Mouse (Mus musculus): Measurements from ENCODE around the gene Ccnyl1.
A peak's percentile ranks its signal among the peaks of the same experiment; 100 is the strongest.
"Not testable (repeated sequence)": the region's sequence is repeated elsewhere in the genome, so short reads cannot be mapped to it uniquely, and the experiment has no call there.

The Ccnyl1 gene

GRCm38 (mm10) chr1:64690213-64691013, at the start of gene Ccnyl1:
Gene Ccnyl1 (plus strand): TSS chr1:64690455.
- DNase-seq (ENCODE audit: low read depth, low spot score) = peak; percentile 99

DNA sequence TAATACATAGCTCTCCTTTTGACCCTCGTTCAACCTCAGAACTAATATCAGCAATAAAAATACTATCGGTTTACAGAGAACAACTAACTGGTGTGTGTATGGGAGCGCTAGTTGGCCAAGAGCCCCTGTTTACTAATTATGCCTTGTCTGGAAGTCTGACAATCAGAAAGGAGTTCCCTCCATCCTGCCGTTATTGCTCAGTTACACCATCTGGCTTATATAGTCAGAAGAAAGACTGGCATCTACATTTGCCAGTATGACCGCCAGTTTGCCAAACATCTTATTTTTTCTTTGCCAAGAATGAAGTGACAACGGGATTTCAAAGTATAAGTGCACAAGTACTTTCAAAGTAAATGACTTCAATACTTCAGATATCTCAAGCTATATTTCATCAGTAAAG, 49.2 kb upstream of the Ccnyl1 start:
- DNase-seq (ENCODE audit: low read depth, low spot score) = no peak

GRCm38 (mm10) chr1:64642541-64642940, 47.7 kb upstream of the Ccnyl1 start:
- DNase-seq (ENCODE audit: low read depth, low spot score) = not testable (repeated sequence)

DNA sequence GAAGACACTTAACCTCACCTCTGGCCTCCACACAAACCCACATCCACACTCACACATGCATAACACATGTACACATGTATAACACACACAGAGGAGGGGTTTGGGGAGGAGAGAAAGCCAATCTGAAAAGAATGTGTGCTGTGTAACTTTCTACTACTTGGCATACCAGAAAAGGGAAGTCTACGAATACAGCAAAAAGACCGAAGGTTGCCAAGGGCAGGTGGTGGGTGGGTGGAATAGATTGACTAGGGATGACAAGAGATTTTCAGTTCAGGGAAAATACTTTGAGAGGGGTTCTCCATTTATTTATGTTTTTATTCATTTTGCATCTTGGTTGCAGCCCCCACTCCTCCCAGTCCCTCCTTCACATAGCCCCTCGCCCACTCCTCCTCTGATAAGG, 45.7 kb upstream of the Ccnyl1 start:
- DNase-seq (ENCODE audit: low read depth, low spot score) = no peak

GRCm38 (mm10) chr1:64649362-64650124, 40.7 kb upstream of the Ccnyl1 start:
- DNase-seq (ENCODE audit: low read depth, low spot score) = no peak

GRCm38 (mm10) chr1:64653701-64654100, 36.6 kb upstream of the Ccnyl1 start:
- DNase-seq (ENCODE audit: low read depth, low spot score) = no peak

- DNase-seq (ENCODE audit: low read depth, low spot score) = no peak
These were observed 34.8 kb upstream of the Ccnyl1 start for GRCm38 (mm10) chr1:64655415-64655814.

- no peak for DNase-seq (ENCODE audit: low read depth, low spot score)
These were observed 33.7 kb upstream of the Ccnyl1 start for GRCm38 (mm10) chr1:64656423-64657129.

GRCm38 (mm10) chr1:64658876-64659275, 31.4 kb upstream of the Ccnyl1 start:
- no peak for DNase-seq (ENCODE audit: low read depth, low spot score)

- DNase-seq (ENCODE audit: low read depth, low spot score) = no peak
These were observed 23.1 kb upstream of the Ccnyl1 start for GRCm38 (mm10) chr1:64667111-64667633.

DNA sequence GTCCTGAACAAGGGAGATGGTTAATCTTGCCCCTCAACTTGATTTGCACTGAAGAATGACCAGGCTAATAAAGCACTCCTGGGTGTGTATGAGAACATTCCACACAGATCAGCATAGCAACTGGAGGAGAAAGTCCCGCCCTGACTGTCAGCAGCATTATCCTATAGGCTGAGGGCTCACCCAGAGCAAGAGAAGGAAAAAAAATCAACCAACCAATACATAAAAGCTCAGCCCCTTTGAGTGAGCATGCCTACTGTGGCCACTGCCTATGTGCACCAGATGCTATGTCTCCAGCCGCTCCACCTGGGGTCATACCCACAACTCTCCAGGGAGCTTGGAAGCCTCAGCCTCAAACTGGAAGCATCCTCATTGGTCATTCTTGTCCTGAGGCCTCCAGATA, 20.8 kb upstream of the Ccnyl1 start:
- no peak for DNase-seq (ENCODE audit: low read depth, low spot score)

GRCm38 (mm10) chr1:64673931-64674330, 16.3 kb upstream of the Ccnyl1 start:
- no peak for DNase-seq (ENCODE audit: low read depth, low spot score)

DNA sequence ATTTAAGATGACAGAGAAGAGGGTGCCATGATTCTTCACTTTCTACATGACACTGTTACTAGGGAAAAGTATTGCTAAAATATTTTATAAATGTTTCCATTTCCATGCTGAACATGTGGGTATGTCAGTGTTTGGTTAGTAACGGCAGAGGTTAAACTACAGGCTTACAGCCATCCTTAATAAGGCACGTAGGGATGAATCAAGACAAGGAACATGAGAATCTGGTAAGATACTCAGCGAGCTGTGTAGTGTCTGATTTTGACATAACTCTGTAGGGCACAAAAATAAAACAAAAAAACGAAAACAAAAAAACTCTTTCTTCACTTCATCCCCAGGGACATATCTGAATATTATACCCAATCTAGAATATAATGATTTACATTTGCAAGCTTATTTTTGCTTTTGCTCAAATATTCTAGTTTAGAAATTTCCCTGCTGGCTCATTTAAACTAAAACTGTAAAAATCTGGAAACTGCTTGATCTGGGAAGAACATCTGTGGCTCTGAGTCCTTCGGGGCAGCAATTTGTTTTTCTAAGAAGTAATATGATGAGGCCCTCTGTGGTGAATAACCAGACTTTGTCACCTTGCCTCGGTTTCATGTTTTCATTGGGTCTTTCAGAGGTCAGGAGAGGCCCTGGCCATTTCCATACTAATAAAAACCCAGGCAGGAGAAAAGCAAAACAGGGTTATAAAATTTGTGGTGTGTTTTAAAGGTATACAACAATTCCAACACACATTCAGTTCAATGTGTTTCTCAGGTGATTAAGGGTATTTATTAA, 14.0 kb upstream of the Ccnyl1 start:
- peak; percentile 52 for DNase-seq (ENCODE audit: low read depth, low spot score)

GRCm38 (mm10) chr1:64681499-64681898, 8.8 kb upstream of the Ccnyl1 start:
- no peak for DNase-seq (ENCODE audit: low read depth, low spot score)

DNA sequence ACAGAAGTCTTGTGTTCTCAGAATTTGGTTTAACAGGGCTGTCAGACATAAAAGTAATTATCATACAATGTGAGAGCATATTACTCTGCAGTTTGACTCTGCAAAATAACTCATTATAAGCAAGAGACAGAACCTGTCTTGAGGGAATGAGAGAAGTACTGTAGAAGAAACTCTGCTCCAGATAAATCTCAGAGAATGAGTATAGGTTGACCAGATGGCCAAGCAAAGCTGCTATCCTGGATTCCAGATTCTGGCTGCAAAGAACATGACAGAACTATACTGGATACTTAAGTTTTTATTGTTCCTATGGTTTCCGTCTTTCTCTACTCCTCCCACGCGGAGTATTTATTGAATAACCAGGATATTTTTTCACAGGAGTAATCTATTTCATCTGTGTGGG, 7.2 kb upstream of the Ccnyl1 start:
- DNase-seq (ENCODE audit: low read depth, low spot score) = no peak

- DNase-seq (ENCODE audit: low read depth, low spot score) = no peak
These were observed 5.8 kb upstream of the Ccnyl1 start for GRCm38 (mm10) chr1:64684440-64684839.

DNA sequence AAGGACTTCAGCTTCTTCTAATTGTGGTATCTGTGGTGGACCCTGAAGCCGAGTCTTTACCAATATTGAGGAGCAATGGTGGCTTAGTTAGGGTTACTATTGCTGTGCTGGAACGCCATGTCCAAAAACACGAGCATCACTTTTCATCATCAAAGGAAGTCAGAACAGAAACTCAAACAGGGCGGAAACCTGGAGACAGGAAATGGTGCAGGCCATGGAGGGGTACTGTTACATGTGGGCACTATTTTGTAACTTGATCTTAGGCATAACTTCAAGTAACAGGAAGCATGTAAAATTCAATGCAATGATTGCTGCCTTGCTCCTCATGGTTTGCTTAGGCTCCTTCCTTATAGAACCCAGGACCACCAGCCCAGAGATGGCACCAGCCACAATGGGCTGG, 2.2 kb upstream of the Ccnyl1 start:
- DNase-seq (ENCODE audit: low read depth, low spot score) = no peak

DNA sequence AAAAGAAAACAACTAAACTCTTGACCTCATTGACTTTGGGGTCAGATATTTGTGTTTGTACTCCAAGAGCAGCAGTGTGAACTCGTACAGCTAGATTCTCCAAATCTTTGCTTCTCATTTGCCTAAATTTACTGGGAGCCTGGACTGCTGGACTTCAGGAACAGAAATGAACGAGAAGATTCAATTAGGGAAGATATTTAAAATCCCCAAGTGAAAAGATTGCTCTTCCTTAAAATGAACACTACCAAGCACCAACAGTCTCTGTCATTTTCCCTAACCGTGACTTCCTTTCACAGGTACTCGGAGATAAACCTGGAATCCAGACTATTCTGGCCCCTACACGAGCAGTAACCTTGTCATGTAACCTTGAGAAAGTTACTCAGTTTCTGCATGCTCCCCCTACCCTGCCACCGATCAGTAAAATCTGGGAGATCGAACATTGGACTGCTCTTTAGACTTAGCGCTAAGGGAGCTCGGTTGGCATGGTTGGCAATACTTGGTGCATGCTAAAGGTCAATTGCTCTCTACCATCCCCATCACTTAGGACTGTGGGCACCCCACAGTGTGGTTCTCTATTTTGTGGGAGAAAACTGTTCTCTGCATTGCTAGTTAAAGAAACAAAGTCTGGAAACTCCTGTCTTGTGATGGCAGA, 568 bp upstream of the Ccnyl1 start:
- no peak for DNase-seq (ENCODE audit: low read depth, low spot score)

DNA sequence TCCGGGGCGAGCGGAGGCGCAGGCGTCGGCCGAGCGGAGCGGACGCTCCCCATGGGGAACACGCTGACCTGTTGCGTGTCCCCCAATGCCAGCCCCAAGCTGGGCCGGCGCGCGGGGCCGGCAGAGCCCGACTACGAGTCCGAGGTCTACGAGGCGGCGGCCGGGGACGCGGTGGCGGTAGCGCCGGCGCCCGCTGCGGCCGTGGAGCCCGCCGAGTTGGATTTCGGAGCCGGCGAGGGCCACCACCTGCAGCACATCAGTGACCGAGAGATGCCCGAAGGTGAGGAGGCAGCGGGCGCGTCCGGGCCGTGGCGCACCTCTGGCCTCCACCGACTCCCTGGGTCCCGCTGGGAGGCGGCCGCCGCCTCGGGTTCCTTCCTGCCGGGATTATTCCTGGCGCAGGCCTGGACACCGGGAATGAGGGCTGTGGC, 881 bp downstream of the Ccnyl1 start:
- no peak for DNase-seq (ENCODE audit: low read depth, low spot score)

- DNase-seq (ENCODE audit: low read depth, low spot score) = no peak
These were observed 1.3 kb downstream of the Ccnyl1 start for GRCm38 (mm10) chr1:64691581-64691980.

DNA sequence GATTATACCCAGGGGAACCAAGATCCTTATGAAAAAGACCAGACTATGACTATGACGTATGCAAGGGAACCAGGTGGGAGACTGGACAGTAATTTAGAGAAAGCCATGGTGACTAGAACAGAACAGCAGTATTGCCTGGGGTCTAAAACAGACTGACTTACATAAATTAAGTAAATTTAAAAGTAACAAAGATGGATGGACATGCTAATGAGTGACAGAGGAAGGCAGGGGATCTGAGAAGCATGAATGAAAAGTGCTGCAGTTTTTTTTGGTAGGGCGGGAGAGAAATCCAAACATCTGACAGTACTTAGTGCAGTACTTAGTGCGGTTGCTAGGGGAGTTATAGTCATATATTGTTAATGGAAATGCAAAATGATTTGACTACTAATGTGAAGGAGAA, 4.9 kb downstream of the Ccnyl1 start:
- no peak for DNase-seq (ENCODE audit: low read depth, low spot score)

All from forelimb bud, embryonic 11.5 days (tissue).